Mouse (Mus musculus): ENCODE data around the gene Park7.

- no peak for TF ChIP-seq MAFK (IDR thresholded peaks at IDR 0.05; ENCODE audit: insufficient read depth, low read depth, low read length)
- no peak for TF ChIP-seq HCFC1 (IDR thresholded peaks at IDR 0.05; ENCODE audit: borderline replicate concordance, insufficient read depth, low read length)
- no peak for TF ChIP-seq CHD2 (IDR thresholded peaks at IDR 0.05; ENCODE audit: low read depth, low read length)
- TF ChIP-seq ZNF384 (IDR thresholded peaks at IDR 0.05; ENCODE audit: low read depth, low read length): no peak
- no peak for TF ChIP-seq ZC3H11A (IDR thresholded peaks at IDR 0.05; ENCODE audit: borderline replicate concordance, low read depth, low read length)
Observed at GRCm38 (mm10) chr4:150896896-150897624, 17.2 kb downstream of the Park7 start.
